Mouse (Mus musculus): ENCODE measurements at regions not wholly inside any gene's neighbourhood (a gene's known extent, or its start where the extent isn't known, plus 50 kb on each side); places are given as distances from the start of the nearest gene placed in this dataset.

- TF ChIP-seq CTCF (IDR thresholded peaks at IDR 0.05; ENCODE audit: low read depth, low read length) (no peak), GATA1 (IDR thresholded peaks at IDR 0.05; ENCODE audit: borderline replicate concordance, low read length) (no peak), TAL1 (conservative IDR thresholded peaks at IDR 0.05; ENCODE audit: low read depth, low read length) (no peak)
These were observed 178.6 kb downstream of the Rnf152 start for GRCm38 (mm10) chr1:105177938-105178337.
